Mouse (Mus musculus): Measurements from ENCODE around the gene Gm45716. TPM values are rescaled to one million over a fixed set of nuclear protein-coding genes. Genes with fewer than 3 reads are reported as not detected.
"Not testable (repeated sequence)": the region's sequence is repeated elsewhere in the genome, so short reads cannot be mapped to it uniquely, and the experiment has no call there.

Gene Gm45716
- total RNA-seq, 2 experiments from 2014 or later = 4.9 to 5.8 TPM

DNA sequence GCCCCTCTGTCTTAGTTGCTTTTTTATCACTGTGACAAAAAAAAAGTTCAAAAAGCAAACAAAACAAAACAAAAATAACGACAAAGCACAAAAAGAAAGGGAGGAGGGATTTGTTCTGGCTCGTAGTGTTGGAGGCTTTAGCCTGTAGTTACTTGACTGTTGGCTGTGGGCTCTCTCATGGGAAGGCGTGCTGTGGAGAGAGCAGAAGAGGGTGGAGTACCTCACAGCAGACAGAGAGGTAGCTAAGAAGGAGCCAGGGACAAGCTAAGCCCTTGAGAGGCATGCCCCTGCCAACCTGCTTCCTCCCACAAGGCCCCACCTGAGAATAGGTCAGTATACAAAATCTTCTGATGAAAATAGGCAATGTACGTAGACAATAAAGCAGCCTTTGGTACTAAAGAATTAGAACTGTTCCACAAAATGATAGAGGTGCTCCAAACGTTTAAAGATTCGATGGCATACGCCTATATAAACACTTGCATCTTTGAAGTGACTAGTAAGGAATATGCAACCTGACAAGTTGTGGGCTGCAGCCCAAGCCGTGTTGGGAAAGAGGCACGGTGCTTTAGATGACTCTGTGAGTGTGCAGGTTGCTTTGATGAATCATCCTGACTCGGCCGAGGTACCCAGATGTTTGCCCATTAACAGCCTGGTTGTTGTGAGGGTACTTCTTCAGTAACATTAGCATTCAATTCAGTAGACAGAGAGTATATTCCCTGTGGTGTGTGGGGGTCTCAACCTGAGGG lies 82.8 kb downstream of the Gm45716 start:
- intact Hi-C loops (cut with DNase I) = no loop called here

DNA sequence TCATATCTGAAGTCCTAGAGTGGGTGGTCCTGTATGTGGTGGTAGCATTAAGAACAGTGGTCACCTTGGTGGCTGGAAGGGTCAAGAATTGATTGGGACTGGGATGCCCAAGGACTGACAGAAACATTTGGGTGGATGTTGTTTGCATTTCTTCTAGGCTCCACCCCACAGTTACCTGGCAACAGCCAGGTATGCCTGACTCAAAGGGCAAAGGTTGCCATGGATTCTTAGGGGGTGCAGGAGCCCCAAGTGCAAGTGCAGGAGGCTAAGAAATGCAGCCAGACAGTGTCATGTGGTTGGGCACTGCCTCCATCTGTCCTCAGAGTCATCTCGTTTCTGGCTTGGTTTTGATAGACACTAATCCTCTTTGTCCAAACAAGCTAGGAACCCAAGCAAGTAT lies 86.7 kb downstream of the Gm45716 start:
- DNase-seq (ENCODE audit: low spot score in 2 of 2) = no peak
- intact Hi-C loops (cut with DNase I) = no loop called here

More for the DNA sequence above, 82.8 kb downstream of the Gm45716 start:
- DNase-seq (ENCODE audit: low spot score in 2 of 2) = no peak

DNA sequence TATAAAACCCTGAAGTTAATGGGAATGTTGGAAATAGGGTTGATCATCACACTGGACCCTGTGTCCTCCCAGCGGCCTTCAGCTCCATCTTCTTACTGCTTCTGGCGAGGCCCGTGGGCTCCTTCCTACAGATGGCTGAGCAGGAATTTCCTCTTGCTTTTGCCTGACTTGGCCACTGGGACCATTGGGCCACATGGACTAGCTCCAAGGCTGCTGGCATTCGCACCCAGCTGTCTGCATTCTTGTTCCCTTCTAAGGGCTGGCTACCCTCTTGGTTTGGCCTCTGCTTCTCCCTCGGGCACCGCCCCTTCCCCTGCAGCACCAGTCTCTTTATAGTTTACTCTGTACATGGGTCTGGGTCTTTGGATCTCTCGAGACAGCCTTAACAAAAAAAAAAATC lies 88.2 kb downstream of the Gm45716 start:
- DNase-seq (ENCODE audit: low spot score in 2 of 2) = no peak

DNA sequence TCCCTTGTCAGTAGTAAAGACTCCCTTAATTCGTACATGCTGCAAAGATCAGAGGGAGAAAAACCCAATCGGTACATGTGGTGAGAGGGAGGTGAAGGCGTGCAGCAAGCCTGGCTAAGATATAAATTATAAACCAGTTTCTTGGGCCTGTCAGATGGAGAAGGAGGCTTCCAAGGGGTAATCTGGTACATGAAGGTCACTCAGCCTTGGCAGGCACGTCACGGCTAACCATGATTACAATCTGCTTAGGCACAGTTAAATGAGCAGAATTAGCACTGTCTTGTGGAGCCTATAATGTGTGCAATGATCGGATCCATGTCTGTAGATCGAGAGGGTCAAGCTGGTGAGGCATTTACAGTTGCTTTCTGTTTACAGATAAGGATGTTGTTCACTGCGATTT lies 88.7 kb downstream of the Gm45716 start:
- intact Hi-C loops (cut with DNase I) = no loop called here
- no peak for DNase-seq (ENCODE audit: low spot score in 2 of 2)

More for the DNA sequence above, 88.2 kb downstream of the Gm45716 start:
- intact Hi-C loops (cut with DNase I) = no loop called here

DNA sequence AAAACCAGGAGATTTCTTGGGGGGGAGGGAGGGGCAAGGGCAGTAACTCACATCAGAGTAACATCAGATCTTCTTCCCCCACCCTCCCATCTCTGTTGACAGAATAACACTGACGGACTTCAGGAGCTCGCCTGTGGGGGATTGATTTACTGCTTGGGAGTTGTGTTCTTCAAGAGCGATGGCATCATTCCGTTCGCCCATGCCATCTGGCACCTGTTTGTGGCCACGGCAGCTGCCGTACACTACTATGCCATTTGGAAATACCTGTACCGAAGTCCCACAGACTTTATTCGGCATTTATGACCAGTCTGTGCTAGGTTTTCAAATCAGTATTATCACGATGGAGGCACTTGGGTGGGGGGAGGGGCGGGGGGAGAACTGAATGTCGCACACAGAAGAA lies 89.1 kb downstream of the Gm45716 start:
- intact Hi-C loops (cut with DNase I) = no loop called here
- no peak for DNase-seq (ENCODE audit: low spot score in 2 of 2)

DNA sequence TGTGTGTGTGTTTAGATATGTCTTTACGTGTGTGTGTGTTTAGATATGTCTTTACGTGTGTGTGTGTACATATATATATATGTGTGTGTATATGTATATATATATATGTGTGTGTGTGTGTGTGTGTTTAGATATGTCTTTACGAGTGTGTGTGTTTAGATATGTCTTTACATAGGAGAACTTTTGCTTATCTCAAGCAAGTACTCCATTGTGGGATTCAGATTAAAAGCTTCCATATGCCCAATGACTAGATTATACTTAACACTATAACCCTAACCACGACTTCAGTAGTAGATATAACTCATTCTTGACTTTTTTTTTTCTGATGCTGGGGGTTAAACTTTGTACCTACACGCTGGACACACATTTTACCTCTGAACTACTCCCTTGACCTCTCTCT lies 92.6 kb downstream of the Gm45716 start:
- intact Hi-C loops (cut with DNase I) = no loop called here
- DNase-seq (ENCODE audit: low spot score in 2 of 2) = no peak

DNA sequence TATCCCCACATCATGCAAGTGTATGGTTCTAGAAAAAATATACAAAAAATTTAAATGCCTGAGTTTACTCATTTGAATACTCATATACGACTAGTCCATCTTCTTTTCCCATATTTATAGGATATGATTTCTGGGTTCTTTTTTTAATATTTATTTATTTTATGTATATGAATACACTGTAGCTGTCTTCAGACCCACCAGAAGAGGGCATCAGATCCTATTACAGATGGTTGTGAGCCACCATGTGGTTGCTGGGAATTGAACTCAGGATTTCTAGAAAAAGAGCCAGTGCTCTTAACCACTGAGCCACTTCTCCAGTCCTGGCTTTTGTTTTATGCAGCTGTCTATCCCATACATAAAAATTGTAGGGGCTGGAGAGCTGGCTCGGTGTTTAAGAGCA lies 94.5 kb downstream of the Gm45716 start:
- DNase-seq (ENCODE audit: low spot score in 2 of 2); intact Hi-C loops (cut with DNase I): not testable (repeated sequence)

DNA sequence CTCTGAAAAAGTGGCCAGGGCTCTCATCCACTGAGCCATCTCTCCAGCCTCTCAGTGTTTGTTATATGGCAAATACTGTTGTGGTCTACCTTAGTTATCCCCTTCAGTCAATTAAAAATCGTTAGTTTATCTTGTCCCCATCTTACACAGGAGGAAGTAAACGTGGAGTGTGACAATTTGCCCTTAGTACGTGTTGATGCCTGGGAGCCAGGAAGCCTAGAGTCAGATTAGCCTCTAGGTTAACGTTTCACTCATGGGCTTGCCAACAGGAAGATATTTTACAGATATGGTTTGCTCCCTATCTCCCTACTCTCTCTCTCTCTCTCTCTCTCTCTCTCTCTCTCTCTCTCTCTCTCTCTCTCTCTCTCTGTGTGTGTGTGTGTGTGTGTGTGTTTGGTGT lies 95.7 kb downstream of the Gm45716 start:
- intact Hi-C loops (cut with DNase I) = no loop called here
- DNase-seq (ENCODE audit: low spot score in 2 of 2) = no peak

DNA sequence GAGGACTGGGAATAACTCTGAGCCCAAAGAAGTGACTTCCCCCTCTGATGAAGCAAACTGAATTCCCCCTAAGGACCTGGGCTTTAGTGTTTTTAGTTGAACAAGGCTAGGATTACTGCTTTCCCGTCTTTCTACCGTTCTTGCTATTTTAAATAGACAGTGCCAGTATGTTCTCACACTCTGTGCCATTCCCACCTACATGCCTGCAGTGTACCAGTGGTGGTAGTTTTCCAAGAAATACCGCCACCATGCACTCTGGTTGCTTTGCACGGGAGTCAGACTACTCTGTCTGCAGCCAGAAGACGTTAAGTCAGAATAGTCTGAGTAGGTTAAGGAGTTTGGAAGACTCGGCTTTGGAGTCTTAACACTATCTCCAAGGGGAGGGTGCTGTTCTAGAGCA lies 96.1 kb downstream of the Gm45716 start:
- intact Hi-C loops (cut with DNase I) = no loop called here
- DNase-seq (ENCODE audit: low spot score in 2 of 2) = peak; percentile 27 to 49

DNA sequence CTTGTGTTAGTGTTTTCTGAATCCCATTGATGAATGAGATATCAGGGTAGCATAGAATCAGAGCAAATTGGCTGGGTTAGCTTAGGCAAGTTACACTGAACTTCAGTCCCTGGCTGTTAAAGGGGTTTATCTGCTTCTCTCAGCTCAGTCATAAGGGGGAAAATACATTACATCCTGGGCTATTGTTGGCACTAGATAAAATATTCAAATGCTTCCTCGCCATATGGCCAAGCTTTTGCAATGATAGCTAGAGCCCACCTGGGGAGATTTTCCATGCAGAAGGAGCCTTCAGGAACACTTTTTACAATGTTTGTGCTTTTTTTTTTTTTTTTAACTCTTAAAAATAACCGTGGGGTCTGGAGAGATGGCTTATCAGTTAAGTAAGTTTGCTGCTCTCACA lies 96.6 kb downstream of the Gm45716 start:
- intact Hi-C loops (cut with DNase I) = no loop called here
- DNase-seq (ENCODE audit: low spot score in 2 of 2) = no peak

DNA sequence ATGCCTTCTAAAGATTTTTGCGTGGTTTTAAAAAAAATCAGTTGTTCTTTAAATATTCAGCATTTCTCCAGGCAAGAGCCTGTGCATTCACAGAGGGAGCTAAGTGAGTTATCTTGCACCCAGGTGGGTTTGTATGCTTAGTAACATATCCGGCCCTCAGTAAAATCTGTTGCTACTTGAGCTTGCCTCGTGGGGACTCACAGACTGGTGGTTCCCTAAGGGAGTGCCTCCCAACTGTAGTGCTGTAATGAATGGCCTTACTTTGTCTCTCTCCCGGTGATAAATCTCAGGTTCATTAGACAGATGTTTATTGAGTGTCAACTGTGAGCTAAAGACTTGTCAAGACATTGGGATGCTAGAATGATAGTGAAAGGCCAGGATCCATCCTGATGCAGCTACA lies 97.1 kb downstream of the Gm45716 start:
- intact Hi-C loops (cut with DNase I) = no loop called here

DNA sequence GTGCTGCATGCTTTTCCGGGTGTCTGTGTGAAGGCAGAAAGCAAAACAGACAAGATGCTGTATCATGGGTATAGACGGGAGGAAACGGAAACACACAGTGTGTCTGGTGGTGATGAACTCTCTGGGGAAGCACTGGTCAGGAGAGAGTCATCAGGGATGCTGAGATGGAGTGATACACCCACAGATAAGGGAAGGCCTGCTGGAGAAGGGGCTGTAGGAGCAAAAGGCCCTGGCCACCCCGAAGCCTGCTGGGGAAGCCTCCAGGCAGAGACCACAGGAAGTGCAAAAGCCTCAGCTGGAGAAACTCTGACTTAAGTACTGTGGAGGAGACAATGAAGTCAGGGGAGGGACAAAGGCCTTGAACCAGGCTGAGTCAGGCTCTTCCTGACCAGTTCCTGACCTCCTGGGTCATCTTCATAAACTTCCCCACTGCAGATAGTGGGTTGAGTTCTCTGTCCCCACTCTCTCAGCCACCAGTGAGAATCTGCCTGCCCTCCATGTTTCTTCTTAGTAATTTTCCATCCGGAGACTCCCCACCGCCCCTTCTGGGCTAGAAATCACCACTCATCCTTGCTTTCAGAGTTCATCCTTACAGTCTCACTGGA lies 99.2 kb downstream of the Gm45716 start:
- intact Hi-C loops (cut with DNase I) = no loop called here

More for the DNA sequence above, 97.1 kb downstream of the Gm45716 start:
- DNase-seq (ENCODE audit: low spot score in 2 of 2) = no peak

DNA sequence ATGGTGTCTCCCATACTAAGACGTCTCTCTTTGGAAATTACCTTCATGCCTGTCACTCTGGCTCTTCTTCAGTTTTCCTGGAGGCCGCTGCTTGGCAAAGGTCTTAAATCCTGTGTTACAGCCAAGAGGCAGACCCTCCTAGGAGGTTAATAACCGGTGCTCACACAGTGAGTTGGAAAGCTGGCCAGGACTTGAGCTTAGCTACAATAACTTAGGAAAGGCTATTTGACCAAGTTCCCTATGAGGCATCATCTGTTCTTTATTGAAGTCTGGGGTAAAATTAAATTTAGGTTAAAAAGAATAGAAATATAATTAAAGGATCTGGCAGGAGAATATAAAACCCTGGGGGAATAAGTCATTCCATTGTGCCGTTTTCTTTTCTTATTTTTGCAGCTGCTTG lies 103.7 kb downstream of the Gm45716 start:
- intact Hi-C loops (cut with DNase I) = no loop called here
- no peak for DNase-seq (ENCODE audit: low spot score in 2 of 2)

More for the DNA sequence above, 99.2 kb downstream of the Gm45716 start:
- DNase-seq (ENCODE audit: low spot score in 2 of 2) = no peak

DNA sequence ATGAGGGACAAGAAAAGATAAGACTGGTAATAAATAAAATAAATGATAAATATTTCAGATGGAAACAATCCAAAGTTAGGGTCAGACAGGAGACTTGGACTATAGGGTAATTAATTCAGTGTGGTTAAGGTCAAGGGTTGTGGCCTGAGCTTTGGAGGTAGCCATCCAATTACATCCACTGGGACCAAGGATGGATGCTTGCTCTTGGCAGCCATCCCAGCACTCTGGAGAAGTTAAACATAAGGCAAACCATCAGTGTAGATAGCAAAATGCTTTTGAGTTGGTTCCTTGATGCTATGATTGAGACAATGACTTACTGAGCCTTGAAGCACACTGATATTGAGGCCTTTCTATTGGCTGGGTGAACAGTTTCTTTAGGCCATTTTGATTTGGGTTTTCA lies 105.3 kb downstream of the Gm45716 start:
- intact Hi-C loops (cut with DNase I) = no loop called here
- DNase-seq (ENCODE audit: low spot score in 2 of 2) = no peak

DNA sequence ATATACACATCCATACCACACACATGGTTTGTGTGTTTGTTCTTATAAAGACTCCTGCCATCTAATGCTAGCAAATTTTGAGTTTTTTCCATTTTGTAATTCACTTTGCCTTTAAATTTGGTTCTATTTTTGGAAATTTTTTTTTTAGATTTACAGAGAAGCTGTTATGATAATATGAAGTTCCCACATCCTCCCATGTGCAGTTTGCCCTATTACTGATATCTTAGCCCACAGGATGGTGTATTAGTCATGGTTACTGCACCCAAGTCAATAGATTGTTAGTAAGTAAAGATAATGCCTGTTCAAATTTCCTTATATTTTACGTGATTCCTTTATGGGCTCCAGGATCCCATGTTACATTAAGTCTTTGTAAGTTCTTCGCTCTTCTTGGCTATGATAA lies 107.1 kb downstream of the Gm45716 start:
- DNase-seq (ENCODE audit: low spot score in 2 of 2) = no peak
- intact Hi-C loops (cut with DNase I) = no loop called here

Other genes starting within 250 kb of the Gm45716 start
- gene Pctp, start 184.8 kb upstream of the Gm45716 start, total RNA-seq (2021) = under 1 TPM; 0.42 to 0.79 TPM
- 10 to 100 TPM; 21.6 to 22.5 TPM for gene Tmem100, start 157.3 kb upstream of the Gm45716 start, total RNA-seq (2021)
- gene Mmd, start 61.8 kb downstream of the Gm45716 start, total RNA-seq (2021) = 100 to 1,000 TPM; 219 to 221 TPM
- 10 to 100 TPM; 82.2 to 96.9 TPM for gene Hlf, start 203.2 kb downstream of the Gm45716 start, total RNA-seq (2021)

Data from left cerebral cortex, postnatal 14 days (tissue).